Mouse (Mus musculus) megakaryocyte, embryonic 14.5 days (primary cell): ENCODE data around the gene Cnbd2. TPM values are rescaled to one million over a fixed set of nuclear protein-coding genes. Genes with fewer than 3 reads are reported as not detected.
A peak's percentile ranks its signal among the peaks of the same experiment; 100 is the strongest.

Source experiments
- H3K27me3 ChIP-seq: replicated peaks from 2 replicates; pipeline ENCODE3; 2012; ENCODE audit warnings: inconsistent platforms
- H3K36me3 ChIP-seq: replicated peaks from 2 replicates; pipeline ENCODE3; 2012; ENCODE audit warnings: low read length, inconsistent platforms, mixed read lengths
- H3K4me1 ChIP-seq: 2 replicates; pipeline ENCODE4 v1.6.1; 2012; ENCODE audit warnings: inconsistent platforms
- H3K4me3 ChIP-seq: replicated peaks from 2 replicates; pipeline ENCODE3; 2012; ENCODE audit warnings: moderate library complexity, mild to moderate bottlenecking, inconsistent platforms
- H3K9me3 ChIP-seq: 2 replicates; pipeline ENCODE4 v1.6.1; 2012; ENCODE audit warnings: inconsistent platforms
- FLI1 ChIP-seq: IDR thresholded peaks from 2 replicates; pipeline ENCODE4 v1.6.1; 2012; ENCODE audit warnings: low read length, inconsistent platforms, mixed read lengths
- GATA1 ChIP-seq: IDR thresholded peaks from 3 replicates; pipeline ENCODE4 v1.6.1; 2012; ENCODE audit warnings: mixed read lengths, low read length, inconsistent platforms, borderline replicate concordance
- polyA plus RNA-seq: library from polyadenylated mRNA; stranded (reverse); fragments of >175 nt; gene quantifications from 2 replicates; pipeline ENCODE4 v1.2.3, GENCODE M21; 2012; ENCODE audit warnings: low replicate concordance; ENCODE audit not compliant: insufficient read depth

Cnbd2 gene
- 0.74 TPM in 1 of 2 replicates, not detected in the other for polyA plus RNA-seq

DNA sequence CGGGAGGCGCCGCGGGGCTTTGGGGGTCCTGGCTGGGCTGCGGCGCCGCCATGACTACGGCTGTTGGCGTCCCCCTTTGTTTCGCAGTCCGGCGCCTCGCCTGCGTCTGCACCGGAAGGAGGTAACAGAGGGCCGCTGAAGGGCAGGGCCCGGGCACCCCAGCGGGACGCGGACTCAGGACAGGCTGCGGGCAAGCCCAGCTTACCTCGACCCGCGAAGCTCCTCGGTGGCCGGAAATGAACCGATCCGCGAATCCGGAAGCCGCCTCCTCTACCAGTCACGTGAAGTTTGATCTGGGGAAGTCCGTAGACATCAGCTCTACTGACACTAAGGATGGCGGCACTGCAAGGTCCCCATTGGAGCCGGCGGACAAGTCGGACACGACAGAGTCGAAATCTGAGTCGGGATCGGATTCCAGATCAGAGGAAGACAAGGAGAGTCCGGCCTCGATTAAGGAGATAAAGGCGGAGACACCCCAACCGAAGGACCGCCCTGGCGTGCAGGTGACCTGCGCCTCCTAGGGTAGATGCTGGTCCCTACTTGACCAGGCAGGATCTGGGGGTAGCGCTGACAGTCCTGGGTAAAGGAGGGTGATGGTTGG, at the start of gene Cnbd2, which contains the start of gene Scand1:
Gene Cnbd2, plus strand, starts transcription at position 3 of the 601 bp plus-strand sequence.
Gene Scand1, minus strand, starts transcription at position 408 of the 601 bp plus-strand sequence.
- Histone ChIP-seq H3K9me3 (peaks cover 6% of the 10 kb centered on the region; the same call in 1 of the 2 replicates), H3K36me3 (peaks cover 29% of the 10 kb centered on the region), H3K4me3 (peak within 1 kb of the TSS; percentile 95), H3K4me1 (peaks cover 33% of the 10 kb centered on the region), H3K27me3 (peaks cover 1% of the 10 kb centered on the region)
- TF ChIP-seq GATA1: no peak
- TF ChIP-seq FLI1: no peak

DNA sequence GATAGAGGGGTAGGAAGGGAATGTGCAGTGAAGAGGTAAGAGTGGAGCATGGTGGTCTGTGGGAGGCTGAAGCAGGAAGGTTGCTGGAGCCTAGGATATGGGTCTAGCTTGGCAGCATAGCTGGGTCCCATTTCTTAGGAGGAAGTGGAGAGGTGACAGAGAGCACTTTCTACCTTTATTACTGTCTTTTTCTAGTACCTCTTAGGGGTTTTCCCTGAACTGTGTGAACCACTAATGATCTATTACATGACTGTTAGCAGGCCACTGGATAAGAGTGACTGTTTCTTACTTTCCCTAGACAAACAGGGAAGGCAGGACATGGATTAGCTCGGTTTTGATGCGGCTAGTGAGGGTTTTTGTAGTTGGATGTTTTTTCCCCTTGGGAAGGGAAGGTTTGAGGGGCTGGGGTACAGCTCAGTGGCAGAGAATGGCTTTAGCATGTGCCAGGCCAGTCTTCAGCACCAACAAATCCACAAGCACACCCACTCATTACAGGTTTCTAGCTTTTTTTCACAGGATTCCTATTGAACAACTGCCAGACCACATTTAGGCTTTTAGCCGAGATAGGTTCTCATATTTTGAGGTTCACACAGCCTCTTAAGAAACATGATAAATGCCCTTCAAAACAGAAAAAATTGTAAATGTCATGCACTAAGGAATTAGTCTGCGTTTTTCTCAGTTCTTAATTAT, 48.8 kb upstream of the Cnbd2 start:
- Histone ChIP-seq H3K36me3 (peaks cover 65% of the 10 kb centered on the region), H3K9me3 (no peaks in the 10 kb centered on the region), H3K4me1 (peaks cover 87% of the 10 kb centered on the region), H3K4me3 (peak overlapping the region; percentile 50), H3K27me3 (no peaks in the 10 kb centered on the region)
- TF ChIP-seq FLI1: no peak
- TF ChIP-seq GATA1: no peak

DNA sequence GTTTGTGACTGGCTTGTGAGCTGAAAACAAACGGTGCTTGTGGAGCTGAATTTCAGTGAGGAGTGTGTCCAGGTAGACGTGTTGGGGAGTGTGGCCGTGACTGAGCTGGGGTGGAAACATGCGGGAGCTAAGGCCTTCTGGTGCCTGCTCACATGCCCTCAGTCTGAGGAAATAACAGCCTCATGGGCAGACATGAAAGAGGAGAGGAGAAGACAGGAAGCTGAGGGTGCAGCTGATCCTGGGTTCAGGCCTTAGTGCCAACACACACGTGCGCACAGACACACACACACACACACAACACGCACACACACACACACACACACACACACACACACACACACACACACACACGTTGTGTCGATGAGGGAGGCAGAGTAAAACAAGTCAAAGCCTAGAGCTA, 44.5 kb upstream of the Cnbd2 start:
- peaks cover 66% of the 10 kb centered on the region for H3K36me3 ChIP-seq
- H3K9me3 ChIP-seq: no peaks in the 10 kb centered on the region
- H3K4me3 ChIP-seq: no peak overlapping the region
- TF ChIP-seq GATA1 (no peak), FLI1 (no peak)
- H3K4me1 ChIP-seq: peaks cover 72% of the 10 kb centered on the region
- no peaks in the 10 kb centered on the region for H3K27me3 ChIP-seq

DNA sequence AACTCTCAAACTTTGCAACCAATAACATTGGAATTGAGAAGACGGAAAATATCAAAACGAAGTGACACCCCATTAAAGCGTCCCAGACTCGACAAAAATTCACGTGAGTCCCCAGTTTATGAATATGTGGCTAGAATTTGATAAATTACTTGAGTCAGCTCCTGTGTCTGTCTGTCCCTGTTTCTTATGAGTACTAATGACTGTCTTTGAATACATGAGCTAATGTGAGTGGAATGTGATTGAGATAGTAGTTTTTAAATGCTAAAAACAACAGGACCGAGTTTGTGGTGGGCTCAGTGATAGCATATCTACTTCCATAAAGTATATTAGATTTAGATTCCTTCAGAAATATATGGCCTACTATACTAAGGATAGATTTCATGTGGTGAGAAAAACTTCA, 39.5 kb upstream of the Cnbd2 start:
- H3K9me3 ChIP-seq: no peaks in the 10 kb centered on the region
- H3K27me3 ChIP-seq: no peaks in the 10 kb centered on the region
- H3K4me3 ChIP-seq: no peak overlapping the region
- TF ChIP-seq GATA1 (no peak), FLI1 (no peak)
- peaks cover 49% of the 10 kb centered on the region for H3K4me1 ChIP-seq
- H3K36me3 ChIP-seq: peaks cover 71% of the 10 kb centered on the region

DNA sequence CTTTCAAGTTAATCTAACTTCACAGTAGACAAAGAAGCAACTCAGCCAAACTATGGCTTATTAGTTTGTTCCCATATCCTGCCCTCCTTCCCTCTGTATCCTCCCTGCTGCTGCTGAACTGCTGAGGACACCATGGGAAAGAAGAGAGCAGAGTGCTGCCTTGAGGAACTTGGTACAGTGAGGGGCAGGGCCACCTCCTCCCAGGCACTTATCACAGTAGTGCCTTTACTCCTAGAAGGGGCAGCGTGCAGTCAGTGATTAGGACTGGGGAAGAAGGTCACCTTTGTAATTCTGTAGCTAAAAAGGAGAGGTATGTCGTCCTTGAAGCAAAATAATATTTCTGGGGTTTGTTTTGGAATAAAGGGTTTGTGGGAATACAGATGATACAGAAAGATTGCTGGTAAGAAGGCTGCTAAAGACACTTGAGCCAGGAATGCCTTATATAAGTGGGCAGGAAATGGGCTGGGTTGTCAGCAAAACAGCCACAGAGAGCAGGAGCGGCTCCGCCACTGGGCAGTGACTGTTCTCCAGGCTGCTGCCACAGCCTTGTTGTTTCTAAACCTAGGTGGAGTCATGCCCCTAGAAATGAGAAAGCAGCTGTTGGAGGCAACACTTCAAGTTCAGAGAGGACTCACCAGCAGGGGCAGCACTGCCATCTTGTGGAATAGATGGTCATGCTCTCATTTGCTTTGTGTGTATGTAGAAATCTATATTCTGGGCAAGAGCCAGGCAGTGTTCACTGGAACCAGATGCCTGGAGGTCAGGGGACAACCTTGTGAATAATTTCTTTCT, 33.7 kb upstream of the Cnbd2 start:
- no peaks in the 10 kb centered on the region for H3K27me3 ChIP-seq
- H3K4me3 ChIP-seq: peak overlapping the region; percentile 82
- TF ChIP-seq FLI1 (no peak), GATA1 (no peak)
- H3K36me3 ChIP-seq: peaks cover 68% of the 10 kb centered on the region
- peaks cover 46% of the 10 kb centered on the region for H3K4me1 ChIP-seq
- H3K9me3 ChIP-seq: no peaks in the 10 kb centered on the region

DNA sequence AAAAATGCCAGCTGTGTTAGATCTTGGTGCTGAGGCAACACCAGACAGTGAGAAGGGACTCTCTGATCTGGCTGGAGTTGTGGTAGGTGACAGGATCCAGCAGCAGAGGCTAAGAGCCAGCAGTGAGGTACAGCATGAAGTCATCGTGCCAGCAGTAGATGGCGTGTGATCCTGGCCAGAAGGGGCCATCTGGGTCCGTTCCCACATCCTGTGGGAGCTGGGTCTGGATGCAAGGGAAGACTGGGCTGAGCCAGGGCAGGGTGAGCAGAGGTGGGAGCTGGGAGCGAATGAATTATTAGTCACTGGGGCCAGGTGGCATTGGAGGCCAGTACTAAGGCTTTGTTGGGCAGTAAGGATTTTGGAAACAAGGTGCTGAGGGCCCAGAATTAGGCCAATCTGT, 30.9 kb upstream of the Cnbd2 start:
- Histone ChIP-seq H3K36me3 (peaks cover 80% of the 10 kb centered on the region), H3K27me3 (no peaks in the 10 kb centered on the region), H3K4me3 (no peak overlapping the region), H3K4me1 (peaks cover 41% of the 10 kb centered on the region), H3K9me3 (no peaks in the 10 kb centered on the region)
- TF ChIP-seq GATA1 (no peak), FLI1 (no peak)

DNA sequence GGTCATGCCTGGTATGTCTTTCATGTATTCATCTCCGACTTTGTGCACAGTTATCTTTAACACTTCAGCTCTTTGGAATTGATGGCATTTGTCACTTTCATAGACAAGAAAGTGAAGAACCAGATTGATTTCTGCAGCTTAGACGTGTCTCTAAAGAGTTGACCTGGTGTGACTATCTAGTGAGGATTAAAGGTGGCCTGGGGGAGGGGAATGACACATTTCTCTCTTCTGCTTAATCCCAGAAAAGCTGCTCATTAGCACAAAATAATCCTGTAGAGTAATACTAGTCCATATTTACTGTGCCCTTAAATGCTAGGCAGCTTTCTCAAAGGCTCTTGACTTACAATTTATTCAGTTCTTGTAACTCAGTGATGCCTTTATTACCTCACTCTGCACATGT, 26.9 kb upstream of the Cnbd2 start:
- peaks cover 15% of the 10 kb centered on the region for H3K4me1 ChIP-seq
- H3K36me3 ChIP-seq: peaks cover 93% of the 10 kb centered on the region
- H3K27me3 ChIP-seq: no peaks in the 10 kb centered on the region
- TF ChIP-seq FLI1 (no peak), GATA1 (no peak)
- no peak overlapping the region for H3K4me3 ChIP-seq
- H3K9me3 ChIP-seq: no peaks in the 10 kb centered on the region

DNA sequence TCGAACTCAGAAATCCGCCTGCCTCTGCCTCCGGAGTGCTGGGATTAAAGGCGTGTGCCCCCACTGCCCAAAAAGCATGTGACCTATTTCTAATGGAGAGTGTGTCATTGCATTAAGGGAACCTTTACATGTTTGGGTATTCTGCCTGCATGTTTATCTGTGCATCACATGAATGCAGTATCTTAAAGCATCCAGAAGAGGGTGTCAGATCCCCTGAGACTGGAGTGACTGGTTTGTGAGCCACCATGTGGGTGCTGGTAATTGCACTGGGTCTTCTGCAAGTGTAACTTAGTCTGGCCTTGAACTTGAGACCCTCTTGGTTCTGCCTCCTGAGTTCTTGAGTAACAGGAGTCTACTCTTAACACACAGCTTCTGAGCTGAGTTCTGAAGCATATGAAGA, 25.4 kb upstream of the Cnbd2 start:
- H3K4me1 ChIP-seq: peaks cover 17% of the 10 kb centered on the region
- no peak overlapping the region for H3K4me3 ChIP-seq
- H3K9me3 ChIP-seq: no peaks in the 10 kb centered on the region
- TF ChIP-seq FLI1: no peak
- H3K27me3 ChIP-seq: no peaks in the 10 kb centered on the region
- H3K36me3 ChIP-seq: peaks cover 95% of the 10 kb centered on the region

DNA sequence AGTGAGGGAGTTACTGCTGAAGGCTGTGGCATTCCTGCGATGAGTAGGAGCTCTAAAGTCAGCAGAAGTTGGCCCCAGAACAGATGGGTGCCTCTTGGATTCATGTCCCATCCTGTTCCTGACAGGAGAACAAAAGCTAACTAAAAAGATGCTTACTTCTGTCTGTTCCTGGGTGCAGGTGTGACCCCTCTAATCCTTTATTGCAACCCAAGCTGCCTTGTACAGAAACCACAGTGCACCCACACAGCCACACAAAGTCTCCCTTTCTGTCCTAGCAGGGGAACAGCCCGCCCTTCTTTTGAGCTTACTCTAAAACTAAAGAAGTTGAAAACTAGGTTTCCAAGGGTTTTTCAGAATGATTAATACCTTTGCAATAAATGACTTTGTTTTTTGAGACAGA, 23.9 kb upstream of the Cnbd2 start:
- no peak overlapping the region for H3K4me3 ChIP-seq
- no peaks in the 10 kb centered on the region for H3K27me3 ChIP-seq
- TF ChIP-seq FLI1 (no peak), GATA1 (no peak)
- peaks cover 32% of the 10 kb centered on the region for H3K4me1 ChIP-seq
- H3K9me3 ChIP-seq: no peaks in the 10 kb centered on the region
- H3K36me3 ChIP-seq: peaks cover 94% of the 10 kb centered on the region
